Mouse (Mus musculus) spleen, adult 12 weeks (tissue): ENCODE data around the gene Synj2.

Source experiments
- DNase-seq: peaks from one replicate; pipeline ENCODE4 v3.0.0; 2022; ENCODE audit warnings: low spot score

Gene Synj2

GRCm38 (mm10) chr17:5941230-5942043 lies at the start of gene Synj2:
Gene Synj2 (plus strand): TSS chr17:5941280.
- no peak for DNase-seq

GRCm38 (mm10) chr17:5891933-5892683 lies 49.0 kb upstream of the Synj2 start:
- no peak for DNase-seq

DNA sequence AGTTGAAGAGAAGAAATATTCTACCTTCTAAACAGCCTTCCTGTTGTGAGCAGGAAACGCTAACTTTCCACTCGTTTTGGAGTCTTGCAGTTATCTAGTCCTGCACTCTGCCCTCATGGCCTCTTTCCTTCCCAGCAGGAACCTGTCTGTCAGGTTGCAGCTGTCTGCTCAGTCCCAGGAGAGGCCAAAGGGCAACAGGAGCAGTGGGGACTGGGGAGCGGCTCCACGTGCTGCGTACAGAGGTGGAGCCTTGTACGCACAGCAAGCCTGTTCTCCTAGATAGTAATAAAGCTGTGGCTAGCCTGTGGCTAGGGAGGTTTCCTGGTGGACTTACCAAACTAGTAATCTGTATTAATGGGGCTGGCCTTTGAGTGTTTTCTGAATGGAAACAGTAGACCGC lies 48.0 kb upstream of the Synj2 start:
- no peak for DNase-seq

GRCm38 (mm10) chr17:5893574-5894148 lies 47.4 kb upstream of the Synj2 start:
- DNase-seq, result no peak

GRCm38 (mm10) chr17:5896066-5896465 lies 45.0 kb upstream of the Synj2 start:
- no peak for DNase-seq

DNA sequence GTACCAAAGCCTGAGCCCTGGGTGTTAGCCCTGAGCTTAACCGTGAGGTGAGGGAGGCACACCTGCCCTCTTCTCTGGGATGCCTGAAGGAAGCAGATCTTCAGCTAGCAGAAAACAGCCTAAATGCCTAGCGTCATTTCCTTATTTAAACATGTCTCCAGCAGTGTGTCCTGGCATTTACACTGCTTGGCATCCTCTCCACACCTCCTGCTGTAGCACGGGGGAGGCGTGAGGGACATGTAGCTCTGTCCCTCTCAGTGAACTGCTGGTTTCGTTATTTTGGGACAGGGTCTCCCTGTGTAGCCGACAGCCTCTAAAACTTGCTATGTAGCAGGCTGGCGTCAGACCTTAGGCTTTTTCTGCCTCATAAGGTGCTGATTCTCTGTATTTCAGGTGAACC lies 44.5 kb upstream of the Synj2 start:
- no peak for DNase-seq

DNA sequence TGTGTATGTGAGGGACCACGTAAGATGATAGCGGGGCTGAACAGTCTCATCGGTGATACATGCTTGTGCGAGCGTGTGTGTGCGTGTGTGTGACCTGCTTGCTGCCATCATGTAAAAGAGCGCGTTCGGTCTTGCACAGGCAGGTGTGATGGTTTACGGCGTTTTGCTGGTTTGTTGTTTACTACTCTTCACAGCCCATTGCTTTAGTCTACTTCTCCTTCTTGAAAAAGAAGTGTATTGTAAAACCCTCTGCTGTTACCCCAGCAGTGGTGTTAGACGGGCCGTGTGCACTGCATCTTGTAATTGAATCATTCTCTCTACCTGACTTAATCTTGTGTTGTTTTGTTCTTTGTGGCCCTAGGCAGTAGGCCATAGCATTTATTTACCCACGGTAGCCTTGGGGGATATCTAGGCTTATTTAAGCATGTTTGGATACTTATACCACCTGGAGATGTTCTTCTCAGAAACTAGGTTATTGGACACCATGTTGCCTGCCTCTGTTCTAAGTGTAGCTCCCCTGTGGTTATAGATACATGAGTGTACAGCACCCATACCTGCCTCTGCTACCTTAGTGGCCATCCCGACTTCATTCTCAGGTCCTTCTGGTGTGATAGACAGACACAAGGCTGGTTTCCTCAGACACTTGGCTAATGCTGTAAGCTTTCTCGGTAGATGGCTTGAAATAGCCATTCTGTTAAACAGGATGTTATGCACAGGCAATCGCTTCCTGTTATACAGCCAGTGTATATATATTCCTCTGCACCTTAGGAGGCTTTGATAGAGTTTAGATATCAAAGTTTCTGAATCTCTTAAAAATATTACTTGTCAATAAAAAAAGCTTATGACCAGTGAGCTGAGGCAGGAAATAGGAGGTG lies 43.5 kb upstream of the Synj2 start:
- DNase-seq, result no peak

GRCm38 (mm10) chr17:5899251-5899650 lies 41.8 kb upstream of the Synj2 start:
- no peak for DNase-seq

- DNase-seq, result no peak
These were observed 39.7 kb upstream of the Synj2 start for GRCm38 (mm10) chr17:5901381-5901780.

DNA sequence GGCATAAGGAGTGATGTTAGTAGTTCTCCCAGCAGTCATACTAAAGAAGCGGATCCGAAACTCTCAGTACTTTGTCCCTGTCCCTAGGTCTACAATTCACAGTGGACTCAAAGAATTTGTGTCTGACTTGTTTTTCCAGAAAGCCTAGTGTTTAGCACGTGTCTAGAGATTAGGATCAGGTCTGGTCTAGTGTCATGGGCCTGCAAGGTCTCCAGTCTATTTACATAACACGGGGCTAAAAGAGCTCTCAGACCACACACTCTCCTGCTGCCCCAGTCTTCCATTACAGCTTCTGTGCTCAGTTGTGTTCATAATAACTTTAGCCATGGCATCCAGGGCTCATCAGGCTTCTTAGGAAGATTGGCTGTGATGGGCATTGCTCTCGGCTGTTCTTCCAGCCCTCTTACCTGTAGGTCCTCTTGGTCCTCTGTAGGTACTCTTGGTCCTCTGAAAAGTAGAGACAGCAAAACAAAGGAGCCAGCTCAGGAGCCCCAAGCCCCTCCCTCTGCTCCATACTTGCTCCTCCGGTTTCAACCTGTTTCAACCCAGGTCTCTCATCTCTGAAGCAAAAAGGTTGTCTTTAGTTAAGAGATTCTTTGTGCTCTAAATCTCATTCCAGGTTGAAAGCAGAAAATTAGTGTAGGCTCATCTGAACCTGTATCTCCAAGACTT lies 37.3 kb upstream of the Synj2 start:
- DNase-seq, result no peak

DNA sequence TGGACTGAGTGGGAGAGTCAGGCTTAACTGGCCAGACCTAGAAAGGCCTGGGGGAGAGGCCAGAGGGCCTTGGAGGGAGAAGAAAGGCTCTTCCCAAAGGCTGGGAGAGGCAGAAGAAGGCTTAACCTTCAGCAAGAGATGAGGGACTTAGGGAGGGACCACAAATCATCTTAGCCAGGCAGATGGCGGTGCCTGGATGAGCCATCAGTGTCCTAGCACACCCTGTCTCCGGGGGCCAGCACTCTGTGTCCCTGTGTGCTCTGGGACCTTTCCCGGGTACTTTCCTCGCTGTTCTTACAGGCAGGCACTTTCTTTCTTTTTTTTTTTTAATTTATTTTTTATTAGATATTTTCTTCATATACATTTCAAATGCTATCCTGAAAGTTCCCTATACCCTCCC lies 31.4 kb upstream of the Synj2 start:
- no peak for DNase-seq

GRCm38 (mm10) chr17:5911591-5911990 lies 29.5 kb upstream of the Synj2 start:
- DNase-seq, result no peak

DNA sequence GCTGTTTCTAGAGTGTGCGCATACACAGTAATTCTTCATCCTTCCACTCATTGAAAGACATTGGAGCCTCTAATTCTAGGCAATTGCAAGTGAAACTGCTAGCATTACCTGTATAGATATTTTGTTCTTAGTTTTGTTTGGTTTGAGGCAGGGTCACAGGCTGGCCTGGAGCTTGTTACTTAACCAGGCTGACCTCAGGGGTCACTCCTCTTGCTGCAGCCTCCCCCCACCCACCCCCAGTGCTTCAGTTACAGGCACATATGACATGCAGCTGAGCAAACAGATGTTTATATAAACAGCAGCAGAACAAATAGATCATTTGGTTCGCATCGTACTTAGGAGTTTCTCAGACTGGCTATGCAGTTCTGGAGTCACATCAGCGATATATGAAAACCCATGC lies 28.3 kb upstream of the Synj2 start:
- DNase-seq, result no peak

GRCm38 (mm10) chr17:5914217-5914616 lies 26.9 kb upstream of the Synj2 start:
- DNase-seq, result no peak

DNA sequence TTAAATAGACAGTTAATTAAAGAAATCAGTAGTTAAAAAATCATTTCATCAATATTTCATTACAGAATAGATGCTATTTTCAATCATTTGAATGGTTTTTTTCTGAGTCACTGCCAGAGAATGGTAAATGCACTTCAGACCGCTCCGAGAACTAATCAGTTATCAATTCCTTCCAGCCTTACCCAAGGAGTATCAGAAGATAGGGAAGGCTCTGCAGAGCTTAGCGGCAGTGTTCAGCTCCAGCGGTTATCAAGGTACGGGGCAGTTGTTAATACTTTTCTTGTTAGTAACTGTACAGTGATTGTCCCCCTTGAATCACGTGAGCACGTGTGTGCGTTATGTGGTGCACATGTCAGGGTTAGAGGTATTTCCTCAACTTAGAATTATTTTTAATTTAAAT lies 19.1 kb upstream of the Synj2 start:
- no peak for DNase-seq

DNA sequence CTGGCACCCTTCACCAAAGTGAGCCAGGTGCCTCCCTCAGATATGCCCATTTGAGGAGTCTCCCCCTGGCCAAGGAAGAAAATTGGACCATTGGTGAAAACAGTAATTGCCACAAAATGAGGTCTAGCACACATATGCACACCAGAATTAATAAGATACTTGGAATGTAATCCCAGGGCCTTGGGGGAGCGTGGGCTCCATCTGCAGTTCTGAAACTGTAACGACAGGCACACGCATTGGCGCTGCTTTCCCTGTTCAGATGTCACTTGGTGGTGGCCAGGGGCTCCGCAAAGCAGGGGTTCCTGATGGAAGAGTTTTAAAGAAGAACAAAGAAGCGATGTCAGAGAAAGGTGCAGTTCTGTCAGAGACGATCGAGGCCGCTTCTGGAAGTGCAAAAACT lies 17.8 kb upstream of the Synj2 start:
- no peak for DNase-seq

- no peak for DNase-seq
These were observed 16.8 kb upstream of the Synj2 start for GRCm38 (mm10) chr17:5924238-5924637.

DNA sequence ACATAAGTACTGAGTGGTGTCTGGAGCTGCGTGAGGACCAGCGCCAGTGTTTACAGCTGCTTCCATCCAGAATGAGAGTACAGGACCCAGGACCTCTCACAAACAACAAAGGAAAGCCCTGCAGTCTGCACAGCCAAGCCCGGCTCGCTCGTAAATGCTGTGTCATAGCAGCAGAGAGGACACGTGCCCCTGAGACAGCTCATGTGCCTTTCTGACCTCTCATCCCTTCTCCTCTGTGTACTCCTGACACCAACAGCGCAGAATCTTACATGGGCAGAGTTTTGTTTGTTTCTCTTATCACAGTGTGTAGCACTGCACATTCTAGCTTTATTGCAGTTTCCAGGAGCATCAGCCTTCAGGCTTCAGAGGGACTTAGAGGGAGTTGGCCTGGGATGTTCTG lies 14.4 kb upstream of the Synj2 start:
- no peak for DNase-seq

GRCm38 (mm10) chr17:5929031-5929430 lies 12.0 kb upstream of the Synj2 start:
- no peak for DNase-seq

- DNase-seq, result no peak
These were observed 8.9 kb upstream of the Synj2 start for GRCm38 (mm10) chr17:5932161-5932560.

DNA sequence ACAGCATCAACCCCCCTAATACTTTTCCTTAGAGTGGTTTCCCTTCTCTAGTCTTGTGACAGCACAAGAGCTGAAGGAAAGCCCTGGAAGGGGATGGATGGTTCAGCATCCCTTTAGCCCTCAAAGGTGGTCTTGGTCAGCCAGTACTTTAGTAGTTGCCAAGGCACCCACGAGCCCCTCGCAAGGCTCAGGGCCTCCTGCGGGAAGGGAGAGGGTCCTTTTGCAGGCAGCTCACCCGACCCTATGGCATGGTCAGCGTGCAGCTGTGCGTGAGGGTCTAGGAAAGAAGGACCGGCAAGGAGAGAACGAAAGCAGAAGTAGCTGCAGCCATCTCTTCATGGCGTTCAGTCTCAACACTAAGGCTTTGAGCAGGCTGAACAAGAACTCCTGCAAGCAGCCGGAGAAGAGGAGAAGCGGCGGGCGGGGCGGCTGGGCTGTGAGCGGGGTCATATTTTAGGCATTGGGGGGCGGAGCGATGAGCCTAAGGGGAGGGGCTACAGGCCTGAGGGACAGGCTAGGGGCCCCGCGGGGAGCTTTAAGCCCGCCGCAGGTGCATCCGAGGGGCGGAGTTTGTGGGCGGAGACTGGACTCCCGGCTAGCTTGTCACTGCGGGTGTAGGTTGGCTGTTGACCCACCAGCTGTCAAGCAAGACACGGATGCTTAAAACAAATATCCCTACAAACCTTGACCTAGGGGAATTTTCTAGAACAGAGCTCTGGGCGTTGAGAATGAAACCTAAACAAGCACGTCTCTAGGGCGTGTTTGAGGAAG lies 6.3 kb upstream of the Synj2 start:
- no peak for DNase-seq
